Mouse (Mus musculus) stomach, embryonic 15.5 days (tissue): ENCODE results near the gene Ccnh. TPM values are rescaled to one million over a fixed set of nuclear protein-coding genes. Genes with fewer than 3 reads are reported as not detected.
"Not testable (repeated sequence)": the region's sequence is repeated elsewhere in the genome, so short reads cannot be mapped to it uniquely, and the experiment has no call there.

Experiments
- ATAC-seq: fragments of 200-750 bp; cut with Nextera tagmentation; 2 replicates; pipeline ENCODE4 v1.8.0; 2017; ENCODE audit warnings: low read depth, moderate number of reproducible peaks, moderate TSS enrichment; ENCODE audit not compliant: insufficient read depth, low FRiP score
- H3K27ac ChIP-seq: fragments of 300-500 bp; sonication (generic); 2 replicates; pipeline ENCODE4 v1.5.1; 2015; ENCODE audit warnings: mild to moderate bottlenecking, inconsistent platforms
- H3K27me3 ChIP-seq: fragments of 300-500 bp; sonication (generic); replicated peaks from 2 replicates; pipeline ENCODE4 v1.6.1; 2015; ENCODE audit warnings: inconsistent platforms
- H3K36me3 ChIP-seq: fragments of 300-500 bp; sonication (generic); 2 replicates; pipeline ENCODE4 v1.6.1; 2015; ENCODE audit warnings: inconsistent platforms
- H3K4me1 ChIP-seq: fragments of 300-500 bp; sonication (generic); 2 replicates; pipeline ENCODE4 v1.6.1; 2015; ENCODE audit warnings: inconsistent platforms
- H3K4me2 ChIP-seq: fragments of 300-500 bp; sonication (generic); 2 replicates; pipeline ENCODE4 v1.6.1; 2015; ENCODE audit warnings: mild to moderate bottlenecking, inconsistent platforms
- H3K4me3 ChIP-seq: fragments of 300-500 bp; sonication (generic); replicated peaks from 2 replicates; pipeline ENCODE4 v1.5.1; 2015; ENCODE audit warnings: inconsistent platforms
- H3K9ac ChIP-seq: fragments of 300-500 bp; sonication (generic); 2 replicates; pipeline ENCODE4 v1.6.1; 2015; ENCODE audit warnings: inconsistent platforms
- H3K9me3 ChIP-seq: fragments of 300-500 bp; sonication (generic); 2 replicates; pipeline ENCODE4 v1.6.1; 2016; ENCODE audit warnings: inconsistent platforms
- WGBS: fragments of 180-500 bp; shearing (Covaris S2); methylation state at CpG from one replicate; pipeline ENCODE4 v1.1.7; 2015; 5-methylcytosine and 5-hydroxymethylcytosine counted together
- polyA plus RNA-seq: library from polyadenylated mRNA; unstranded; fragments of >200 nt; fragmentation: Nextera tagmentation; extraction: Ambion mirVana; gene quantifications from 2 replicates; pipeline ENCODE4 v1.2.1, GENCODE M21; 2015

Gene Ccnh
- 73.1 and 77.5 TPM in 2 replicates for polyA plus RNA-seq

DNA sequence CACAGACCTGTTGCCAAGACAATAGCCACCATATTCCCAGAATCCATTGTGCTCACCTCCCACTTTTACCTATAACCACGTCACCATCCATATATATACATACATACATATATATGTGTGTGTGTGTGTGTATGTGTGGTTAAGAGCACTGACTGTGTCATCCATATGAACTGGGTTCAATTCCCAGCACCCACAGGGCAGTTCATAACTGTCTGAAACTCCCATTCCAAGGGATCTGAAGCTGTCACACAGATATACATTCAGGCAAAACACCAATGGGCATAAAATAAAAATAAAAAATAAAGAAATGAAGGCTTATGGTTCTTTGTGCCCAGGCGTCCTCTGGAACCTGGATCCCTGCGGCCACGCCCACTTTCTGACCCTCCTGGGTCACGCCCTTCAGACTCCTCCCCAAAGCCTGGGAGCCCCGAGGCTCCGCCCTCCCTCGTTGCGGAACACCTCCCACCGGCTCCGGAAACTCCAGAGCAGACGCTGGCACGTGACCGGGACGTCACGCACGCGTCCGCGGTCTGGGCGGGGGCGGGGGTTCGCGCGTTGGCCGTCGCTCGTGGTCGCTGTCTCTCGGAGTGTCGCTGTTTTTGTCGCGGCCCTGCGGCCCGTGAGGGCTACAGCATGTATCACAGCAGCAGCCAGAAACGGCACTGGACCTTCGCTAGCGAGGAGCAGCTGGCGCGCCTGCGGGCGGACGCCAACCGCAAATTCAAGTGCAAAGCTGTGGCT, at the start of gene Ccnh:
Ccnh (plus strand) TSS at position 506 of the 741 bp plus-strand sequence.
- H3K9ac ChIP-seq, result peak within 1 kb of the TSS; percentile 70
- ATAC-seq, result peak; percentile 98
- no peaks in the 10 kb centered on the region for H3K4me1 ChIP-seq
- no peaks in the 10 kb centered on the region for H3K27me3 ChIP-seq
- H3K9me3 ChIP-seq, result no peaks in the 10 kb centered on the region
- H3K4me2 ChIP-seq, result peak within 1 kb of the TSS; percentile 74
- peak within 1 kb of the TSS; percentile 59; the same call in 1 of the 2 replicates for H3K27ac ChIP-seq
- WGBS, result 1% methylated on average over 44 of the region's 44 CpGs
- peak within 1 kb of the TSS; percentile 80 for H3K4me3 ChIP-seq
- peaks cover 8% of the 10 kb centered on the region; the same call in 1 of the 2 replicates for H3K36me3 ChIP-seq

- not testable (repeated sequence) for H3K9ac ChIP-seq, H3K27ac ChIP-seq, H3K4me1 ChIP-seq, ATAC-seq, H3K27me3 ChIP-seq, H3K9me3 ChIP-seq, H3K36me3 ChIP-seq, H3K4me2 ChIP-seq, H3K4me3 ChIP-seq
- WGBS, result 86% methylated on average over 16 of the region's 16 CpGs
These were observed 45.8 kb upstream of the Ccnh start for GRCm38 (mm10) chr13:85143361-85143760.

DNA sequence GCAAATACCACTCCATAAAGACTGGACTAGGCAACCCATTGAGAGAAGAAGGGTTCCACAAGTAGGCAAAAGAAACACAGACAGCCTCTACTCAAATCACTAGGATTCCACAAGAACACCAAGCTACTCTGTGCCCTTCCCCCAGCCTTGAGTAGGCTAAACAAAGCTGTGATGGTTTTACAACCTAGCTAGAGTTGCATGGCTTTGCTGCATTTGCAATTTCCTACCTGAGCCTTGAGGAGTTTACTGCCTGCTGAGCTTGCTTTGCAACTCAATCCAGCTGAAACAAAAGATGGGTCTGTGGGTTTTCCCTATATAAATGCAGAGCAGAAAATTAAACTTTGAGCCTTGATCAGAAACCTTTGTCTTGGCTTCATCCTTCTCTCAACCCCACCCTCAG, 42.7 kb upstream of the Ccnh start:
- Histone ChIP-seq H3K4me3 (no peak overlapping the region), H3K9me3 (no peaks in the 10 kb centered on the region), H3K27me3 (no peaks in the 10 kb centered on the region), H3K4me2 (no peak overlapping the region), H3K27ac (no peak overlapping the region), H3K36me3 (no peaks in the 10 kb centered on the region), H3K9ac (no peak overlapping the region), H3K4me1 (no peaks in the 10 kb centered on the region)
- ATAC-seq, result no peak

DNA sequence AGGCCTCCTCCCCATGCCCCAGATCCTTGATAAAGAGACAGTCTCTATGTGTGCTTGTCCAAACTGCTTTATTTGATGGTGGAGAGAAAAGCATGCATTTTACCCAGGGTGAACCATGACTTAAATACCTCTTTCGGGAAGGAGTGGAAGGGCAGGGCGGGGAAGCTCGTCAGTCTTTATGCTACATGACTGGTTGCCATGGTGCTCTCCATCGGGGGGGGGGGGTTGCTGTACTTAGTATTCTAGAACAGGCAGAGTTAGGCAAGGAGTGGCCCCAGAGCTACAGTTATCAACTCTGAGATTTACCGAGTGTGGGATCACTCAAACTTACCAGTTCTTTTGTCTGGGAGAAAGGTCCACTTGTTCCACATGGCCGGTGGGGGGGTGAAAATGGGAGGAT, 34.5 kb upstream of the Ccnh start:
- H3K9ac ChIP-seq, result no peak overlapping the region
- no peak overlapping the region for H3K4me2 ChIP-seq
- 84% methylated on average over 6 of the region's 6 CpGs for WGBS
- H3K4me3 ChIP-seq, result no peak overlapping the region
- ATAC-seq, result no peak
- no peaks in the 10 kb centered on the region for H3K36me3 ChIP-seq
- H3K27ac ChIP-seq, result no peak overlapping the region
- no peaks in the 10 kb centered on the region for H3K9me3 ChIP-seq
- no peaks in the 10 kb centered on the region for H3K27me3 ChIP-seq
- no peaks in the 10 kb centered on the region for H3K4me1 ChIP-seq

- no peaks in the 10 kb centered on the region for H3K27me3 ChIP-seq
- no peaks in the 10 kb centered on the region for H3K36me3 ChIP-seq
- no peaks in the 10 kb centered on the region for H3K4me1 ChIP-seq
- no peak overlapping the region for H3K4me2 ChIP-seq
- H3K4me3 ChIP-seq, result no peak overlapping the region
- no peak for ATAC-seq
- H3K9ac ChIP-seq, result no peak overlapping the region
- WGBS, result 70% methylated on average over 2 of the region's 2 CpGs
- no peak overlapping the region for H3K27ac ChIP-seq
- H3K9me3 ChIP-seq, result no peaks in the 10 kb centered on the region
These were observed 29.2 kb upstream of the Ccnh start for GRCm38 (mm10) chr13:85159971-85160370.

DNA sequence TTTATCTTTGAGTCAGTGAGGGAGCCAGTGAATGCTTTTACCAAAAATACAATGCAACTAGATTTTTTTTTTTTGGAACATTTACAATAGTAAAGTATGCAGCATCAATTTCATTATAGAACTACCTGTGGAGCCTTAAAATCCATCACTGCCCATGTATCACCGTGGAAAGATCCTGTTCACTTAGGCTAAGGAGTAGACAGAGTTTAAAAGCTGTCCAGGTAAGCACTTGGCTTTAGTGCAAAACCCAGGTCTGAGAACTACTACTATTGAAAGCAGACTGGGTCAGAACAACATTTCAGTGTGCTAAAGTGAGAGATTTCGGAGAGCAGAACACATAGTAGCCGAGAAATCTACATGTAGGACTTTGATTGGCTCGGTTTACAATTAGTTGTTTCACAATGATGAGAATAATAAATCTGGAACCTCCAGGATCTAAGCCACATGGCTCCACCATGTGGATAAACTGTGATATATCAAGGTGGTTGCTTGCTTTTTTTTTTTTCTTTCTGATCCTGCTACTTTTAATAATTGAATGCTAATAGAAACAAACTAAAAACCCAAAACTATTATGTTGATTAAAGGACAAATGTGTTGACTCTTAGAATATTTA, 24.6 kb upstream of the Ccnh start:
- Histone ChIP-seq H3K36me3 (no peaks in the 10 kb centered on the region), H3K4me1 (no peaks in the 10 kb centered on the region), H3K9me3 (no peaks in the 10 kb centered on the region), H3K27ac (no peak overlapping the region), H3K9ac (no peak overlapping the region), H3K4me3 (no peak overlapping the region), H3K27me3 (no peaks in the 10 kb centered on the region), H3K4me2 (no peak overlapping the region)
- WGBS, result 44% methylated on average over 4 of the region's 4 CpGs
- no peak for ATAC-seq

GRCm38 (mm10) chr13:85189644-85190121, 475 bp downstream of the Ccnh start:
- peak; percentile 61 for ATAC-seq
- peak overlapping the region; percentile 80 for H3K4me3 ChIP-seq
- under 1% methylated on average over 17 of the region's 17 CpGs for WGBS

DNA sequence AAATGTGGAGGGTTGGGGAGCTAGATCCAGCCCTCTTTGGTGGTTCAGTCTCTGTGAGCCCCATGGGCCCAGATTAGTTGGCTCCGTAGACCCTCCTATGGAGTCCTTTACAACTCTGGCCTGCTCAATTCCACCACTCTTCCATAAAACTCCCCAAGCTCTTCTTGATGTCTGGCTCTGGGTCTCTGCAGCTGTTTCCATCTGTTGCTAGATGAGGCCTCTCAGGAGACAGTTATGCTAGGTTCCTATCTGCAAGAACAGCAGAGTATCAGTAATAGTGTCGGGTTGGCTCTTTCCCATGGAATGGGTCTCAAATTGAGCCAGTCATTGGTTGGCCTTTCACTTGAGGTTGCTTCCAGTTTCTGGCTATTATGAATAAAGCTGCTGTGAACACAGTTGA, 2.0 kb downstream of the Ccnh start:
- Histone ChIP-seq H3K9ac (no peak overlapping the region), H3K27me3 (no peaks in the 10 kb centered on the region), H3K9me3 (no peaks in the 10 kb centered on the region), H3K36me3 (peaks cover 8% of the 10 kb centered on the region; the same call in 1 of the 2 replicates), H3K4me2 (no peak overlapping the region), H3K27ac (no peak overlapping the region), H3K4me1 (no peaks in the 10 kb centered on the region), H3K4me3 (no peak overlapping the region)
- 95% methylated on average over 2 of the region's 2 CpGs for WGBS
- no peak for ATAC-seq

More at GRCm38 (mm10) chr13:85189644-85190121, 475 bp downstream of the Ccnh start:
- peaks cover 8% of the 10 kb centered on the region; the same call in 1 of the 2 replicates for H3K36me3 ChIP-seq
- H3K27ac ChIP-seq, result peak overlapping the region; percentile 59; the same call in 1 of the 2 replicates
- no peaks in the 10 kb centered on the region for H3K9me3 ChIP-seq
- peak overlapping the region; percentile 70 for H3K9ac ChIP-seq
- no peaks in the 10 kb centered on the region for H3K27me3 ChIP-seq
- no peaks in the 10 kb centered on the region for H3K4me1 ChIP-seq
- peak overlapping the region; percentile 74 for H3K4me2 ChIP-seq

GRCm38 (mm10) chr13:85207493-85207892, 18.3 kb downstream of the Ccnh start:
- Histone ChIP-seq H3K4me2 (no peak overlapping the region), H3K4me3 (no peak overlapping the region), H3K27me3 (no peaks in the 10 kb centered on the region), H3K9ac (no peak overlapping the region), H3K9me3 (no peaks in the 10 kb centered on the region), H3K27ac (no peak overlapping the region), H3K36me3 (peaks cover 10% of the 10 kb centered on the region; the same call in 1 of the 2 replicates), H3K4me1 (no peaks in the 10 kb centered on the region)
- 72% methylated on average over 2 of the region's 2 CpGs for WGBS
- ATAC-seq, result no peak

GRCm38 (mm10) chr13:85208656-85209055, 19.4 kb downstream of the Ccnh start:
- ATAC-seq, result no peak
- no peaks in the 10 kb centered on the region for H3K9me3 ChIP-seq
- H3K4me3 ChIP-seq, result no peak overlapping the region
- H3K27ac ChIP-seq, result no peak overlapping the region
- peaks cover 7% of the 10 kb centered on the region; the same call in 1 of the 2 replicates for H3K36me3 ChIP-seq
- H3K4me2 ChIP-seq, result no peak overlapping the region
- no peaks in the 10 kb centered on the region for H3K4me1 ChIP-seq
- H3K27me3 ChIP-seq, result no peaks in the 10 kb centered on the region
- WGBS, result 93% methylated on average over 6 of the region's 6 CpGs
- no peak overlapping the region for H3K9ac ChIP-seq

GRCm38 (mm10) chr13:85210353-85210752, 21.1 kb downstream of the Ccnh start:
- no peaks in the 10 kb centered on the region for H3K27me3 ChIP-seq
- H3K9me3 ChIP-seq, result no peaks in the 10 kb centered on the region
- ATAC-seq, result no peak
- H3K4me3 ChIP-seq, result no peak overlapping the region
- H3K4me1 ChIP-seq, result no peaks in the 10 kb centered on the region
- no peak overlapping the region for H3K9ac ChIP-seq
- 74% methylated on average over 1 of the region's 1 CpGs for whole genome bisulfite sequencing
- no peak overlapping the region for H3K4me2 ChIP-seq
- H3K27ac ChIP-seq, result no peak overlapping the region
- peaks cover 5% of the 10 kb centered on the region; the same call in 1 of the 2 replicates for H3K36me3 ChIP-seq

GRCm38 (mm10) chr13:85218656-85219055, 29.4 kb downstream of the Ccnh start:
- Histone ChIP-seq H3K4me2 (no peak overlapping the region), H3K4me3 (no peak overlapping the region), H3K9ac (no peak overlapping the region), H3K4me1 (no peaks in the 10 kb centered on the region), H3K9me3 (no peaks in the 10 kb centered on the region), H3K36me3 (0 out of 2 replicates have a peak, but pooled peaks cover 6% of the 10 kb centered on the region), H3K27me3 (no peaks in the 10 kb centered on the region), H3K27ac (no peak overlapping the region)
- 69% methylated on average over 4 of the region's 4 CpGs for WGBS
- no peak for ATAC-seq
